Mouse (Mus musculus): Measurements from ENCODE around the gene Edrf1.
"Not testable (repeated sequence)": the region's sequence is repeated elsewhere in the genome, so short reads cannot be mapped to it uniquely, and the experiment has no call there.

- not testable (repeated sequence) for TF ChIP-seq EP300, CTCF (IDR thresholded peaks at IDR 0.05; ENCODE audit: low read depth)
Measured at GRCm38 (mm10) chr7:133685644-133686043, 48.3 kb downstream of the Edrf1 start.

Data from liver, embryonic 14.5 days (tissue).